Mouse (Mus musculus) kidney, embryonic 15.5 days (tissue): Measurements from ENCODE around the gene 4930467E23Rik. TPM values are rescaled to one million over a fixed set of nuclear protein-coding genes. Genes with fewer than 3 reads are reported as not detected.
"Not testable (repeated sequence)": the region's sequence is repeated elsewhere in the genome, so short reads cannot be mapped to it uniquely, and the experiment has no call there.

Source experiments
- ATAC-seq: fragments of 200-750 bp; cut with Nextera tagmentation; replicated peaks from 2 replicates; pipeline ENCODE4 v1.8.0; 2017; ENCODE audit warnings: moderate TSS enrichment; ENCODE audit not compliant: low FRiP score
- H3K27ac ChIP-seq: fragments of 300-500 bp; sonication (generic); 2 replicates; pipeline ENCODE4 v1.5.1; 2015; ENCODE audit warnings: mild to moderate bottlenecking, inconsistent platforms
- H3K27me3 ChIP-seq: fragments of 300-500 bp; sonication (generic); 2 replicates; pipeline ENCODE4 v1.6.1; 2015; ENCODE audit warnings: inconsistent platforms
- H3K36me3 ChIP-seq: fragments of 300-500 bp; sonication (generic); 2 replicates; pipeline ENCODE4 v1.6.1; 2015; ENCODE audit warnings: inconsistent platforms
- H3K4me1 ChIP-seq: fragments of 300-500 bp; sonication (generic); 2 replicates; pipeline ENCODE4 v1.6.1; 2015; ENCODE audit warnings: inconsistent platforms
- H3K4me2 ChIP-seq: fragments of 300-500 bp; sonication (generic); 2 replicates; pipeline ENCODE4 v1.6.1; 2015; ENCODE audit warnings: moderate library complexity, mild to moderate bottlenecking, inconsistent platforms
- H3K4me3 ChIP-seq: fragments of 300-500 bp; sonication (generic); replicated peaks from 2 replicates; pipeline ENCODE4 v1.5.1; 2015; ENCODE audit warnings: mild to moderate bottlenecking, inconsistent platforms
- H3K9ac ChIP-seq: fragments of 300-500 bp; sonication (generic); 2 replicates; pipeline ENCODE4 v1.6.1; 2015; ENCODE audit warnings: mild to moderate bottlenecking, inconsistent platforms
- H3K9me3 ChIP-seq: fragments of 300-500 bp; sonication (generic); replicated peaks from 2 replicates; pipeline ENCODE4 v1.6.1; 2016; ENCODE audit warnings: inconsistent platforms
- WGBS: fragments of 180-500 bp; shearing (Covaris S2); methylation state at CpG from one replicate; pipeline ENCODE4 v1.1.7; 2015; ENCODE audit warnings: mixed read lengths; 5-methylcytosine and 5-hydroxymethylcytosine counted together
- polyA plus RNA-seq: library from polyadenylated mRNA; unstranded; fragments of >200 nt; fragmentation: Nextera tagmentation; extraction: Ambion mirVana; gene quantifications from 2 replicates; pipeline ENCODE4 v1.2.1, GENCODE M21; 2015

Gene 4930467E23Rik
- polyA plus RNA-seq, result 0.06 TPM in 1 of 2 replicates, not detected in the other

DNA sequence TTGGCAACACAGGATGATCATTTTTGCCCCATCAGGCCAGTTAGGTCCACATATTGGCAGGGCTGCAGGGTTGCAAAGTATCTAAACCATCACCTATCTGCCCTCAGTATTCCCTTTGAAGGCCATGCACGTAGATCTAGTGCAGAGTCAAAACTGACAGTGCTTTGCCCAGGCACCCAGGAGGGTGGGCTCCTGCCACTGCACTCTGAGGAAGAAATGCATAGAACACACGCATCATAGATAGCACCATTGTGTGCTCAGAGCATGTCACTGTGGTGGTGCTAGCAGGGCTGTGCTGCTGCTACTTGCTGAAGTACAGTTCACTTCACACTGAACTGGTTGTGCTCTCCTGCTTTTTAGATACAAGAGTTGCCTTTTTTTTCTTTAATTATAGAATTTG, at the start of gene 4930467E23Rik:
Gene 4930467E23Rik (plus strand): TSS at position 301 of the 400 bp plus-strand sequence.
- H3K9me3 ChIP-seq, H3K4me3 ChIP-seq, H3K9ac ChIP-seq, H3K36me3 ChIP-seq, H3K27me3 ChIP-seq, H3K4me2 ChIP-seq, H3K4me1 ChIP-seq, ATAC-seq, H3K27ac ChIP-seq: not testable (repeated sequence)
- no CpG with 5 or more reads among the region's 2 CpGs for WGBS

DNA sequence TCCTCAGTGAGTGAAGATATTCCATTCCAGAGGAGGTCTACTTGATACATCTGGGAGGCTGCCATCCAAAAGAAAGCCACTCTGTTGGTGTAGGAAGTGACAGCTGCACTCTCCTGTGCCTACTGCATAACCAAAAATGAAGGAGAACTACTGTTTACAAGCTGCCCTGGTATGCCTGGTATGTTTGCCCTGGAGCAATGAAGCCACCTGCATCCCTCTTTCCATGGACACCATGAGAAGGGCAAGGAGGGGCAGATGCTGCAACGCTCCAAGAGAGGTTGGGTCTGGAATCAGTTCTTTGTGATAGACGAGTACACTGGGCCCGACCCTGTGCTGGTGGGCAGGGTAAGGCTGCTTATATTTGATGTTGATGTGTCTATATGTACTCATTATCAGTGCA, 47.1 kb upstream of the 4930467E23Rik start:
- not testable (repeated sequence) for H3K36me3 ChIP-seq, ATAC-seq, H3K27me3 ChIP-seq, H3K4me3 ChIP-seq, H3K27ac ChIP-seq, H3K4me1 ChIP-seq, H3K9me3 ChIP-seq, H3K9ac ChIP-seq, H3K4me2 ChIP-seq
- WGBS, result 87% methylated on average over 2 of the region's 3 CpGs

DNA sequence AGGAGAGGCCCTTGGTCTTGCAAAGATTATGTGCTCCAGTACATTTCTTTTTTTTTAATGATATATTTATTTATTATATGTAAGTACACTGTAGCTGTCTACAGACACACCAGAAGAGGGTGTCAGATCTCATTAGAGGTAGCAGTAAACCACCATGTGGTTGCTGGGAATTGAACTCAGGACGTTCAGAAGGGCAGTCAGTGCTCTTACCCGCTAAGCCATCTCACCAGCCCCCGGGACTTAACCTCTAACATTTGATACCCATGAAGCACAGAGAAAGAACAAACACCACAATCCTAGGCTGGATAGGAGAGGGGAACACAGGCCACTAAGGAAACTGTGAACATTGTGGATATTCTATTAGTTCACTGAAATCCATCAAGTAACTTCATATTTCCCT, 43.9 kb upstream of the 4930467E23Rik start:
- WGBS, result 81% methylated on average over 3 of the region's 3 CpGs
- H3K4me2 ChIP-seq, H3K27ac ChIP-seq, H3K4me1 ChIP-seq, ATAC-seq, H3K9me3 ChIP-seq, H3K9ac ChIP-seq, H3K36me3 ChIP-seq, H3K4me3 ChIP-seq, H3K27me3 ChIP-seq: not testable (repeated sequence)

DNA sequence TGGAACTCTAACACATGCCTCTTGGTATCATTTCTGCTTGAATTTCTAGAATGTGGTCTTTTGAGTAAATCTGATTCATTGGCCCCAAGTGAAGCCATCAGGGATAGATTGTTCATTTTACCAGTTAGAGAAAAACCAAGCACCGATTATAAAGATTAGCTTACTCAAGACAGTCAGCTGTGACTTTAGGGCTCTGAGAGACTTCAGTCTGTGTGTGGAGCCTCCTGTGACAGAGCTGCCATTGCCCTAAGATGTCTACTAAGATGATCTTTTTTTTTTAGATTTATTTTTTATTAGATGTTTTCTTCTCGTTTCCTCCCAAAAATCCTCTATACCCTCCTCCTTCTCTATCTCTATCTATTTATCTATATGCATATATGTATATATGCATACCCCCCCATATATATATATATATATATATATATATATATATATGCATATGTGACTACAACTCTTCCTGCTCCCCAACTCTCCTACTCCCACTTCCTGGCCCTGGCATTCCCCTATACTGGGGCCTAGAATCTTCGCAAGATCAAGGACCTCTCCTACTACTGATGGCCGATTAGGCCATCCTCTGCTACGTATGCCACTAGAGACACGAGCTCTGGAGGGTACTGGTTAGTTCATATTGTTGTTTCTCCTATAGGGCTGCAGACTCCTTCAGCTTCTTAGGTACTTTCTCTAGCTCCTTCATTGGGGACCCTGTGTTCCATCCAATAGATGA, 40.4 kb upstream of the 4930467E23Rik start:
- not testable (repeated sequence) for H3K9me3 ChIP-seq, H3K27ac ChIP-seq, H3K36me3 ChIP-seq, H3K4me1 ChIP-seq, H3K4me2 ChIP-seq, H3K9ac ChIP-seq, H3K27me3 ChIP-seq, ATAC-seq, H3K4me3 ChIP-seq
- WGBS, result 81% methylated on average over 6 of the region's 6 CpGs

DNA sequence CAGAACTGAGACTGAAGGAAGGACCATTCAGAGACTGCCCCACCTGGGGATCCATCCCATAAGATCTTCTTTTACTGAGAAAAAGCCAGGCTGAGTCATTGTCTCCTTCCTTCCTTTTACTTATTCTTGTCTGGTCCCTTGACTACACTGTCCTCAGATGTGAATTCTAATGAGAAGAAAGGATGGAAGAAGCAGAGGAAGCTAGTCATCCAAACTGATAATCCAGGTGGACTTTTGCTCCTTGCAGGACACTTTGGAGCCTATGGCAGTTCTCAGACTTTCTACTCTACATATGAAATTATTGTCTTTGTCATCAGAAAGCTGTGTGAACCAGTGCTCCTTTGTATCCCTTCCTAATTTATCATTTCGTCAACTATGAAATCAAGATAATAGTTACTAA, 39.6 kb upstream of the 4930467E23Rik start:
- H3K27me3 ChIP-seq, H3K9me3 ChIP-seq, H3K4me1 ChIP-seq, H3K27ac ChIP-seq, H3K9ac ChIP-seq, H3K4me3 ChIP-seq, H3K36me3 ChIP-seq, ATAC-seq, H3K4me2 ChIP-seq: not testable (repeated sequence)
- 84% methylated on average over 1 of the region's 1 CpGs for WGBS

DNA sequence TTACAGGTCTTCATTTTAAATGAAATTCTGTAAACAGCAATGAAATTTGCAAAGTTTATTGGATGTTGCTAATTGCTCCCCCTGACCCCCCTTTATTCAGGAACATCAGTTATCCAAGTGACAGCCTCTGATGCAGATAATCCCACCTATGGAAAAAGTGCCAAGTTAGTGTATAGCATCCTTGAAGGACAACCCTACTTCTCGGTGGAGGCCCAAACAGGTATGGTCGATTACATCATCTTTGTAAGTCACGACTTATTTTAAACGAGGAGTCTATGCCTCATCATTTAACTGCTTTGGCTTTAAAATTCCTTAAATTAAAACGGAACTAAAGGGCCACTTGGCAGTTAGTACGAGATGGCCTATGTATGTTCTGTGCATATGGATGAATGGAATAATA, 38.0 kb upstream of the 4930467E23Rik start:
- H3K27ac ChIP-seq, H3K27me3 ChIP-seq: not testable (repeated sequence)
- 80% methylated on average over 6 of the region's 6 CpGs for WGBS

DNA sequence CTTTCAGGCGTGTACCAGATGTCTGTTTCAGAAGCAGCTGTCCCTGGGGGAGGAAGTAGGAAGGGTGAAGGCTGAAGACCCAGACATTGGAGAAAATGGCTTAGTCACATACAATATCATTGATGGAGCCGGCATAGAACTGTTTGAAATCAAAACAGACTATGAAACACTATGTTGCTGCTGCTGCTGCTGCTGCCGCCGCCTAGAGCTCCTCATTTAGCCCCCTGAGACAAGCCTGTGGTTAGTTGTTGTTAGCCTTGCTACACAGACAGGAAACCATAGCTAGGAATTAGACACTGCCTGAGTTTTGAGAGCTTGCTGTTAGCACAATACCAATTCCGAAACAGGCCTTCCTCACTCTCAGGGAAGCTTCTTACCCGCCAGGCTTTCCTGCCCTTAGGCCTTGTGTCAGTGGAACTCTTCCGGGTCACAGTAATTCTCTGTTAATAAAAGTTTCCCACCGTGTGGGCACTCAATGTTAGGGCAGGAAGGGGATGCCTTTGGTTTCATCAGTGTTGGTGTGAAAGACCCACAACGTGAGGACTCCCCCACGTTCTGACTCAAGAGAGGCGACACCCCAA, 31.8 kb upstream of the 4930467E23Rik start:
- H3K36me3 ChIP-seq, H3K9ac ChIP-seq, H3K4me2 ChIP-seq, H3K4me1 ChIP-seq, H3K4me3 ChIP-seq, H3K27ac ChIP-seq, H3K27me3 ChIP-seq, H3K9me3 ChIP-seq, ATAC-seq: not testable (repeated sequence)
- WGBS, result 83% methylated on average over 11 of the region's 11 CpGs

More for the DNA sequence above, 38.0 kb upstream of the 4930467E23Rik start:
- H3K36me3 ChIP-seq, H3K4me2 ChIP-seq, H3K4me3 ChIP-seq, H3K4me1 ChIP-seq, H3K9ac ChIP-seq, ATAC-seq, H3K9me3 ChIP-seq: not testable (repeated sequence)

DNA sequence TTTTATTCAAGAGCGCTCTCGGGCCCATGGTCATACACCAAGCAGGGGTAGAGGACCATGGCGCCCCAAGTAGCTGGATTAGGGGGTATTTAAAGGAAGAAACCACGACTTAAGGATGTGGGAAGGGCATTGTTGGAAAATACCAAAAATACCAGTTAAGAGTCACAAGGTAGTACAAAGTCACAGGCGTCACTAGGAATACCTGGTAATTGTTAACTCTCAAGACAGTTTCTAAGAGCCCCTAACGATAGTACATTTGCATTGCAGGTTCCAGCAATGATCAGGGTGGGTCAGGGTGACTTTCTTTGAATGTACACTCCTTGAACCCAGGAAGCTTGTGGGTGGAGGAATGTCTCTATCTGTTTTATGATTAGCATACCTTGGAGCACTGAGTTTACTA, 31.3 kb upstream of the 4930467E23Rik start:
- not testable (repeated sequence) for H3K27ac ChIP-seq, H3K27me3 ChIP-seq, H3K36me3 ChIP-seq, H3K4me1 ChIP-seq, H3K9me3 ChIP-seq, H3K9ac ChIP-seq, ATAC-seq, H3K4me3 ChIP-seq, H3K4me2 ChIP-seq
- 82% methylated on average over 6 of the region's 6 CpGs for WGBS

DNA sequence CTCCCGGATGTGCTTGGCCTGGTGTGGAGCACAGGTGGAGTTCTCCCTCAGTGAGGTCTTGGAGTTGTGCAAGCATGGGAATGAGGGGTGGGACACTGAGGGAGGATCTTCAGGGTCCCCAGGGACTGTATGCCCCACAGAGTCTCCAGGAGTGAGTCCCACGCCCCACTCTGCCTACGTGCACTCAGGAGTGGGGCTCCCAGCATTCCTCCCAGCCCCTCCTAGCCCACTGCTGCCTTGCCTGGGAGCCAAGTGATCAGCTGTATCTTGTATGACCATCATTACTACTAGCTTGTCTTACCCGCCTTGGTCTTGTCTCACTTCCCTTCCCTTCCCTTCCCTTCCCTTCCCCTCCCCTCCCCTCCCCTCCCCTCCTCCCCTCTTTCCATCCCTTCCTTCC, 30.7 kb upstream of the 4930467E23Rik start:
- H3K27ac ChIP-seq, H3K27me3 ChIP-seq, H3K9ac ChIP-seq, H3K4me3 ChIP-seq, ATAC-seq, H3K4me1 ChIP-seq, H3K36me3 ChIP-seq, H3K4me2 ChIP-seq, H3K9me3 ChIP-seq: not testable (repeated sequence)
- 84% methylated on average over 4 of the region's 4 CpGs for WGBS

DNA sequence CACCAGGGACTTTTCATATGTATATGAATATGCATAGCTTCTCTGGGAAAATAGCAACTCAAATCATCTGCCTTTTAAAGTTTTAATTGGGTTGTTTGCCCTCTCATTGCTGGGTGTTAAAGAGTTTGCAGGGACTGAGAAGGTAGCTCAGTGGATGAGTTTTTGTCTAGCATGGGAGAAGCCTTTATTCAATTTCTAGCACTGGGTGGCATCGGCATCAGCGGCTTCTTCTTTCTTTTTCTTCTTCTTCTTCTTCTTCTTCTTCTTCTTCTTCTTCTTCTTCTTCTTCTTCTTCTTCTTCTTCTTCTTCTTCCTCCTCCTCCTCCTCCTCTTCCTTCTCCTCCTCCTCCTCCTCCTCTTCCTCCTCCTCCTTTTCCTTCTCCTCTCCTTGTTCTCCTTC, 28.1 kb upstream of the 4930467E23Rik start:
- not testable (repeated sequence) for H3K9me3 ChIP-seq, H3K9ac ChIP-seq, ATAC-seq, H3K36me3 ChIP-seq, H3K27me3 ChIP-seq, H3K4me1 ChIP-seq, H3K4me2 ChIP-seq, H3K27ac ChIP-seq, H3K4me3 ChIP-seq
- 94% methylated on average over 2 of the region's 2 CpGs for WGBS

DNA sequence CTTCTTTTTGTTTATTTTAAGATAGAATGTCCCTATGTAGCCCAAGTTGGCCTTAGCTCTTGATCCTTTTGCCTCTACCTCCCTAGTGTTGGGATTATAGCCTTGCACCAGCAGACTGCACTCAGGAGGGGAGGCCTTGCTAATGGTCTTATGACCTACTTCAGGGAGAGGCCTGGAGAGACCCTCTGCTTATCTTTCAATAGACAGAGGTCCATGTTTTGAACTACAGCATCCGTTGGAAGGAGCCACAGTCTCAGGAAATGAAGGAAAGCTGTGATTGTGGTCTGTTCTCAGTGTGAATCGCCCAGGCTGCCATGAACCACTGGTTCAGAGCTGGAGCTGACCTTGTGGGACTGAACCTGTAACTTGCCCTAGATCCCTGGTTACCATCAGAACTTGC, 27.1 kb upstream of the 4930467E23Rik start:
- H3K4me2 ChIP-seq, H3K4me3 ChIP-seq, H3K4me1 ChIP-seq, H3K9ac ChIP-seq, H3K27me3 ChIP-seq, H3K36me3 ChIP-seq, H3K9me3 ChIP-seq, H3K27ac ChIP-seq, ATAC-seq: not testable (repeated sequence)
- WGBS, result 82% methylated on average over 2 of the region's 2 CpGs

DNA sequence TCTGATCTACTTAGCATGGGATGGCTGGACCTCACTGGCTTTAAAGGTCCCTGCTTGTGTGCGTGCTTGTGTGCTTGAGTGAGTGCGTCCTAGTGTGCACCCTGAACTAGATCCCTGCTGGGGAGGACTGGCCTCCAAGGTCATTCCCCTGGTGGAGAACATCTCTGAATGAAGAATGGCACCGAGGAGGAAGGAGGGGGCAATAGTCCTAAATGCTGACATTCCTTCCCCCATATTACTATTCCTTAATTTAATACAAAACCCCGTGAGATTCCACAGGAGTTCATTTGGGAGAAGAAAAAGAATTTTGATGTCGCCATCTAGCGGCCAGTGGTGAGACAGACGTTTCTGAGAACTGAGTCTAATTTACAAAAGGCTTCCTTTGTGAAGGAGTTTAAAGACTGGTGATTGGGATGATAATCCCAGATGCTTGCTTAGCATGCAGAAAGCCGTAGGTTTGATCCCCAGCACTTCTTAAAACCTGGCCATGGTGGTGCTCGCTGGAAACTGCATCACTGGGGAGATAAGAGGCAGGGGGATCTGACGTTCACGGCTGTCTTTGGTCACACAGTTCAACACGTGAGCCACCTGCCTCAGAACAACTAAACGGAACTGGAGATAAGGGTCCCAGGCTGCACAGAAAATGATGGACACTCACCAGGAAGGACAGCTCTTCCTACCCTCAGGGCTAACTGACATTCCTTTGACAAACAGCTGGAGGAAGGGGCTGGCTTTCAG, 26.2 kb upstream of the 4930467E23Rik start:
- H3K9ac ChIP-seq, H3K4me2 ChIP-seq, H3K36me3 ChIP-seq, H3K27me3 ChIP-seq, H3K9me3 ChIP-seq, H3K4me1 ChIP-seq, H3K27ac ChIP-seq, H3K4me3 ChIP-seq: not testable (repeated sequence)
- 42% methylated on average over 13 of the region's 13 CpGs for WGBS
- peak; percentile 92 for ATAC-seq
